Mouse (Mus musculus) kidney, adult 2 months (tissue): ENCODE data around the gene Abr.

ENCODE experiments used
- CTCF ChIP-seq: fragments of 200-500 bp; conservative IDR thresholded peaks from 2 replicates; pipeline ENCODE4 v1.5.1; 2011; ENCODE audit warnings: low read depth, mild to moderate bottlenecking, control low read depth, low read length, moderate library complexity, mixed read lengths; ENCODE audit not compliant: insufficient read depth, insufficient read length
- POLR2A ChIP-seq: fragments of 200-500 bp; IDR thresholded peaks from one replicate; pipeline ENCODE4 v1.6.1; 2011; ENCODE audit warnings: low read depth, low read length, control low read depth

- TF ChIP-seq CTCF = no peak
- no peak for TF ChIP-seq POLR2A
Observed at GRCm38 (mm10) chr11:76482183-76482582, 139.9 kb downstream of the Abr start.
